Mouse (Mus musculus): ENCODE data around the gene Nsdhl. TPM values are rescaled to one million over a fixed set of nuclear protein-coding genes. Genes with fewer than 3 reads are reported as not detected.

Nsdhl gene
- polyA plus RNA-seq, 1 experiment from 2014 or later: 15.1 TPM

GRCm38 (mm10) chrX:72921391-72921790, 3.0 kb downstream of the Nsdhl start:
- Histone ChIP-seq H3K4me1 (ENCODE audit: control insufficient read depth, insufficient read depth, low read length) (peaks cover 5% of the 10 kb centered on the region; the same call in 1 of the 2 replicates), H3K4me2 (ENCODE audit: low read depth, low read length) (no peak overlapping the region), H3K27me3 (ENCODE audit: control insufficient read depth, insufficient read depth, low read length) (no peaks in the 10 kb centered on the region), H3K9ac (ENCODE audit: low read length) (no peak overlapping the region), H3K4me3 (ENCODE audit: low read length) (no peak overlapping the region), H3K36me3 (ENCODE audit: control insufficient read depth, insufficient read depth) (0 out of 2 replicates have a peak, but pooled peaks cover 2% of the 10 kb centered on the region), H3K27ac (ENCODE audit: low read length) (no peak overlapping the region), H3K9me3 (replicated peaks; ENCODE audit: control insufficient read depth, low read length) (no peaks in the 10 kb centered on the region)
- WGBS: 80% methylated on average over 2 of the region's 2 CpGs
- ATAC-seq (replicated peaks; ENCODE audit: extremely low read depth, insufficient read depth, low FRiP score): no peak

GRCm38 (mm10) chrX:72953464-72953863, 35.1 kb downstream of the Nsdhl start:
- H3K4me1 ChIP-seq (ENCODE audit: control insufficient read depth, insufficient read depth, low read length): no peaks in the 10 kb centered on the region
- no peak overlapping the region for H3K9ac ChIP-seq (ENCODE audit: low read length)
- H3K4me3 ChIP-seq (ENCODE audit: low read length): no peak overlapping the region
- WGBS: 64% methylated on average over 4 of the region's 4 CpGs
- no peak for ATAC-seq (replicated peaks; ENCODE audit: extremely low read depth, insufficient read depth, low FRiP score)
- peaks cover 2% of the 10 kb centered on the region; the same call in 1 of the 2 replicates for H3K36me3 ChIP-seq (ENCODE audit: control insufficient read depth, insufficient read depth)
- no peak overlapping the region for H3K27ac ChIP-seq (ENCODE audit: low read length)
- no peak overlapping the region for H3K4me2 ChIP-seq (ENCODE audit: low read depth, low read length)
- no peaks in the 10 kb centered on the region for H3K9me3 ChIP-seq (replicated peaks; ENCODE audit: control insufficient read depth, low read length)
- H3K27me3 ChIP-seq (ENCODE audit: control insufficient read depth, insufficient read depth, low read length): no peaks in the 10 kb centered on the region

GRCm38 (mm10) chrX:72956486-72956885, 38.1 kb downstream of the Nsdhl start:
- Histone ChIP-seq H3K27me3 (ENCODE audit: control insufficient read depth, insufficient read depth, low read length) (no peaks in the 10 kb centered on the region; the same call in 1 of the 2 replicates), H3K36me3 (ENCODE audit: control insufficient read depth, insufficient read depth) (peaks cover 2% of the 10 kb centered on the region; the same call in 1 of the 2 replicates), H3K9me3 (replicated peaks; ENCODE audit: control insufficient read depth, low read length) (no peaks in the 10 kb centered on the region), H3K4me2 (ENCODE audit: low read depth, low read length) (no peak overlapping the region), H3K27ac (ENCODE audit: low read length) (no peak overlapping the region), H3K9ac (ENCODE audit: low read length) (no peak overlapping the region), H3K4me3 (ENCODE audit: low read length) (no peak overlapping the region), H3K4me1 (ENCODE audit: control insufficient read depth, insufficient read depth, low read length) (no peaks in the 10 kb centered on the region)
- no peak for ATAC-seq (replicated peaks; ENCODE audit: extremely low read depth, insufficient read depth, low FRiP score)
- WGBS: 83% methylated on average over 4 of the region's 4 CpGs

GRCm38 (mm10) chrX:72960431-72960830, 42.1 kb downstream of the Nsdhl start:
- H3K36me3 ChIP-seq (ENCODE audit: control insufficient read depth, insufficient read depth): peaks cover 2% of the 10 kb centered on the region; the same call in 1 of the 2 replicates
- 81% methylated on average over 4 of the region's 4 CpGs for WGBS
- H3K9me3 ChIP-seq (replicated peaks; ENCODE audit: control insufficient read depth, low read length): no peaks in the 10 kb centered on the region
- H3K27me3 ChIP-seq (ENCODE audit: control insufficient read depth, insufficient read depth, low read length): no peaks in the 10 kb centered on the region; the same call in 1 of the 2 replicates
- no peak overlapping the region for H3K4me2 ChIP-seq (ENCODE audit: low read depth, low read length)
- no peak for ATAC-seq (replicated peaks; ENCODE audit: extremely low read depth, insufficient read depth, low FRiP score)
- H3K4me3 ChIP-seq (ENCODE audit: low read length): no peak overlapping the region
- H3K4me1 ChIP-seq (ENCODE audit: control insufficient read depth, insufficient read depth, low read length): no peaks in the 10 kb centered on the region
- H3K27ac ChIP-seq (ENCODE audit: low read length): no peak overlapping the region
- no peak overlapping the region for H3K9ac ChIP-seq (ENCODE audit: low read length)

GRCm38 (mm10) chrX:72961511-72961910, 43.2 kb downstream of the Nsdhl start:
- no peak for ATAC-seq (replicated peaks; ENCODE audit: extremely low read depth, insufficient read depth, low FRiP score)
- WGBS: 73% methylated on average over 3 of the region's 3 CpGs
- Histone ChIP-seq H3K4me1 (ENCODE audit: control insufficient read depth, insufficient read depth, low read length) (no peaks in the 10 kb centered on the region), H3K27me3 (ENCODE audit: control insufficient read depth, insufficient read depth, low read length) (no peaks in the 10 kb centered on the region; the same call in 1 of the 2 replicates), H3K9me3 (replicated peaks; ENCODE audit: control insufficient read depth, low read length) (no peaks in the 10 kb centered on the region), H3K4me3 (ENCODE audit: low read length) (no peak overlapping the region), H3K9ac (ENCODE audit: low read length) (no peak overlapping the region), H3K27ac (ENCODE audit: low read length) (no peak overlapping the region), H3K36me3 (ENCODE audit: control insufficient read depth, insufficient read depth) (peaks cover 2% of the 10 kb centered on the region; the same call in 1 of the 2 replicates), H3K4me2 (ENCODE audit: low read depth, low read length) (no peak overlapping the region)

GRCm38 (mm10) chrX:72962743-72963142, 44.4 kb downstream of the Nsdhl start:
- no peak overlapping the region for H3K27ac ChIP-seq (ENCODE audit: low read length)
- no peaks in the 10 kb centered on the region for H3K36me3 ChIP-seq (ENCODE audit: control insufficient read depth, insufficient read depth)
- H3K9ac ChIP-seq (ENCODE audit: low read length): no peak overlapping the region
- no peaks in the 10 kb centered on the region for H3K9me3 ChIP-seq (replicated peaks; ENCODE audit: control insufficient read depth, low read length)
- 67% methylated on average over 3 of the region's 3 CpGs for WGBS
- no peak overlapping the region for H3K4me2 ChIP-seq (ENCODE audit: low read depth, low read length)
- ATAC-seq (replicated peaks; ENCODE audit: extremely low read depth, insufficient read depth, low FRiP score): no peak
- H3K4me1 ChIP-seq (ENCODE audit: control insufficient read depth, insufficient read depth, low read length): no peaks in the 10 kb centered on the region
- no peak overlapping the region for H3K4me3 ChIP-seq (ENCODE audit: low read length)
- no peaks in the 10 kb centered on the region; the same call in 1 of the 2 replicates for H3K27me3 ChIP-seq (ENCODE audit: control insufficient read depth, insufficient read depth, low read length)

- Histone ChIP-seq H3K4me3 (ENCODE audit: low read length) (no peak overlapping the region), H3K9me3 (replicated peaks; ENCODE audit: control insufficient read depth, low read length) (no peaks in the 10 kb centered on the region), H3K9ac (ENCODE audit: low read length) (no peak overlapping the region), H3K27ac (ENCODE audit: low read length) (no peak overlapping the region), H3K4me2 (ENCODE audit: low read depth, low read length) (no peak overlapping the region), H3K27me3 (ENCODE audit: control insufficient read depth, insufficient read depth, low read length) (no peaks in the 10 kb centered on the region; the same call in 1 of the 2 replicates), H3K36me3 (ENCODE audit: control insufficient read depth, insufficient read depth) (no peaks in the 10 kb centered on the region), H3K4me1 (ENCODE audit: control insufficient read depth, insufficient read depth, low read length) (no peaks in the 10 kb centered on the region)
- WGBS: 59% methylated on average over 6 of the region's 6 CpGs
- ATAC-seq (replicated peaks; ENCODE audit: extremely low read depth, insufficient read depth, low FRiP score): no peak
These were observed 64.5 kb downstream of the Nsdhl start for GRCm38 (mm10) chrX:72982831-72983230.

- peaks cover 5% of the 10 kb centered on the region; the same call in 1 of the 2 replicates for H3K27me3 ChIP-seq (ENCODE audit: control insufficient read depth, insufficient read depth, low read length)
- no peaks in the 10 kb centered on the region for H3K4me1 ChIP-seq (ENCODE audit: control insufficient read depth, insufficient read depth, low read length)
- no peak overlapping the region for H3K9ac ChIP-seq (ENCODE audit: low read length)
- H3K4me2 ChIP-seq (ENCODE audit: low read depth, low read length): no peak overlapping the region
- H3K27ac ChIP-seq (ENCODE audit: low read length): no peak overlapping the region
- H3K9me3 ChIP-seq (replicated peaks; ENCODE audit: control insufficient read depth, low read length): no peaks in the 10 kb centered on the region
- 62% methylated on average over 2 of the region's 2 CpGs for WGBS
- H3K36me3 ChIP-seq (ENCODE audit: control insufficient read depth, insufficient read depth): no peaks in the 10 kb centered on the region
- no peak overlapping the region for H3K4me3 ChIP-seq (ENCODE audit: low read length)
- ATAC-seq (replicated peaks; ENCODE audit: extremely low read depth, insufficient read depth, low FRiP score): no peak
These were observed 67.2 kb downstream of the Nsdhl start for GRCm38 (mm10) chrX:72985607-72986006.

- H3K9me3 ChIP-seq (replicated peaks; ENCODE audit: control insufficient read depth, low read length): no peaks in the 10 kb centered on the region
- H3K9ac ChIP-seq (ENCODE audit: low read length): peak within 1 kb of the TSS; percentile 30
- peak within 1 kb of the TSS; percentile 75 for H3K4me2 ChIP-seq (ENCODE audit: low read depth, low read length)
- peak within 1 kb of the TSS; percentile 54 for H3K4me3 ChIP-seq (ENCODE audit: low read length)
- ATAC-seq (replicated peaks; ENCODE audit: extremely low read depth, insufficient read depth, low FRiP score): peak; percentile 61
- H3K4me1 ChIP-seq (ENCODE audit: control insufficient read depth, insufficient read depth, low read length): no peaks in the 10 kb centered on the region
- 18% methylated on average over 28 of the region's 45 CpGs for WGBS
- H3K36me3 ChIP-seq (ENCODE audit: control insufficient read depth, insufficient read depth): no peaks in the 10 kb centered on the region
- peaks cover 5% of the 10 kb centered on the region; the same call in 1 of the 2 replicates for H3K27me3 ChIP-seq (ENCODE audit: control insufficient read depth, insufficient read depth, low read length)
- H3K27ac ChIP-seq (ENCODE audit: low read length): no peak within 1 kb of the TSS
These were observed 68.6 kb downstream of the Nsdhl start, which contains the start of gene Zfp185 for GRCm38 (mm10) chrX:72986841-72987519. Gene Zfp185 (plus strand): TSS chrX:72987339.

Data from heart, embryonic 16.5 days (tissue).